Mouse (Mus musculus): Measurements from ENCODE around the gene Amn. TPM values are rescaled to one million over a fixed set of nuclear protein-coding genes. Genes with fewer than 3 reads are reported as not detected.

The Amn gene
- polyA plus RNA-seq, 1 experiment from 2014 or later = 1.5 TPM

DNA sequence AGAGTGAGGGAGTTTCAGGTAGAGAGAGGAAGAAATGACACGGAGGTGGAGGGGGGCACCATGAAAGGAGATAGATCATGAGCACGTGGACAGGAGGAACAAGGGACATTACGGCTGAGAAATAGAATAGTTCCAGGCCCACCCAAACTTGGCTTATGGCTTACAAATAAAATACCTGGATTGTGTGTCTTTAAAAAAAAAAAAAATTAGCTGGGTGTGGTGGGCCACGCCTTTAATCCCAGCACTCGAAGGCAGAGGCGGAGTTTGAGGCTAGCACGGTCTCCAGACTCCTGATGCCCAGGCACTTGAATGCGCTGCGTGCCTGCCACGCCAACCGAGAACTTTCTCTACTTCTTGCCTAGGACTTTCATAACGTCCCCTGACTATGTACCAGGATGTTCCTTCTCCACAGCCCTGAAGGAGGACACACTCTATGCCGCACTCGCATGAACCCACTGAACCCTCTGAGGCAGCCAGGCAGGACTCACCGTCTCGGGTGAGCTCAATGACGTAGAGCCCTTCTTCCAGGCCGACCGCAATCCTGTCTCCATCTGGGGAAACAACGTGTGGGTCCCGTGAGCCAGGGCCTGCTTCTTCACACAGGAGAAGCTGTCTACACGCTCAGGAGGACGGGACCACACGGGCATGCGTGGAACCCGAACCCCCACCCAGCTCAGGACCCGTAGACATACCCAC is 30.6 kb downstream of the Amn start:
- H3K36me3 ChIP-seq = peaks cover 96% of the 10 kb centered on the region
- H3K4me1 ChIP-seq = no peaks in the 10 kb centered on the region

DNA sequence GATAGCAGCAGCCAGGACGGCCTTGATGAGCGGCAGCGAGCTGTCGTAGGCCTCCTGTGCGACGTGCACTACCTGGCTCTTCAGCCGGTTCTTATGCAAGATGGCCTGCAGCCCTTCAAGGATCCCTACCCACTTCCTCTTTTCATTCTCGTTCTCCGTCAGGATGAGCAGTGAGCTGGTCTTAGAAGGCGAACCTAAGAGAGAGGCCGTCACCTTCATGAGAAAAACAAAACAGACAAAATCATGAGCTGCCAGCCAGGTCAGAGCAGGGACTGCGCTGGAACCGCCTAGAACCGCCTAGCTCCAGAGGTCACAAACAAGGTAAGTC is 31.1 kb downstream of the Amn start:
- Histone ChIP-seq H3K9me3 (no peaks in the 10 kb centered on the region), H3K4me2 (no peak overlapping the region), H3K27ac (no peak overlapping the region), H3K9ac (no peak overlapping the region), H3K4me1 (no peaks in the 10 kb centered on the region), H3K4me3 (no peak overlapping the region), H3K27me3 (no peaks in the 10 kb centered on the region), H3K36me3 (peaks cover 96% of the 10 kb centered on the region)
- 95% methylated on average over 14 of the region's 14 CpGs for WGBS
- ATAC-seq (ENCODE audit: insufficient number of reproducible peaks, insufficient read depth, low FRiP score, low TSS enrichment, low read depth) = no peak

More for the DNA sequence above, 30.6 kb downstream of the Amn start:
- no peak overlapping the region for H3K9ac ChIP-seq
- no peaks in the 10 kb centered on the region for H3K27me3 ChIP-seq
- H3K9me3 ChIP-seq = no peaks in the 10 kb centered on the region
- H3K4me2 ChIP-seq = no peak overlapping the region
- WGBS = 93% methylated on average over 27 of the region's 27 CpGs
- H3K4me3 ChIP-seq = no peak overlapping the region
- no peak for ATAC-seq (ENCODE audit: insufficient number of reproducible peaks, insufficient read depth, low FRiP score, low TSS enrichment, low read depth)
- no peak overlapping the region for H3K27ac ChIP-seq

DNA sequence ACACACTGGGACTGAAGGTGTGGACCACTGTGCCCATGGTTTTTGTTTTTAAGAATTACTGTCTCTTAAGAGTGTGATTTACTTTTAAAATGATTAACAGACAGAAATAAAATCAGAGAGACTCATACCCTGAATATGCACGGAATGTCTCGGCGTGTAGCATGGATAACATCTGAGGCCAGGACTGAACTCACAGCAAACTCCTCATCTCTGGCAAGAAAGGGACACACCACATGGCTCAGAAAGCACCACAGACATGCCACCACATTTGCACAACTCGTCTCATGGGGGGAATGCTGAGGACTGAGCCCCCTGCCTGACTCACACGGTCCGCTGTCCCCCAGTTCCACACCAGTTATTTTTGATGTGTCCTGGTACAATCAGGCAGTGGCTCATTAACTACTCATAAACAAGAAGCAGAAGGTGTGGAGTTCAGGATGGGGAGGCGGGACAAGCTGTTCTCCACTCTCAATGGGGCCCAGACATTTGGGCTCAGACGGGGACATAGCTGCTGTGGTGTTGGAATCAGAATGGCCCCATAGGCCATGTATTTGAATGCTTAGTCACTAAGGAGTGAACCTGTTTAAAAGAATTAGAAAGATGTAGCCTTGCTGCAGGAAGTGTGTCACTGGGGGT is 32.9 kb downstream of the Amn start:
- Histone ChIP-seq H3K36me3 (peaks cover 95% of the 10 kb centered on the region), H3K27ac (no peak overlapping the region), H3K4me1 (no peaks in the 10 kb centered on the region), H3K9me3 (no peaks in the 10 kb centered on the region), H3K27me3 (no peaks in the 10 kb centered on the region), H3K9ac (no peak overlapping the region), H3K4me2 (no peak overlapping the region), H3K4me3 (no peak overlapping the region)
- 93% methylated on average over 8 of the region's 8 CpGs for WGBS
- no peak for ATAC-seq (ENCODE audit: insufficient number of reproducible peaks, insufficient read depth, low FRiP score, low TSS enrichment, low read depth)

DNA sequence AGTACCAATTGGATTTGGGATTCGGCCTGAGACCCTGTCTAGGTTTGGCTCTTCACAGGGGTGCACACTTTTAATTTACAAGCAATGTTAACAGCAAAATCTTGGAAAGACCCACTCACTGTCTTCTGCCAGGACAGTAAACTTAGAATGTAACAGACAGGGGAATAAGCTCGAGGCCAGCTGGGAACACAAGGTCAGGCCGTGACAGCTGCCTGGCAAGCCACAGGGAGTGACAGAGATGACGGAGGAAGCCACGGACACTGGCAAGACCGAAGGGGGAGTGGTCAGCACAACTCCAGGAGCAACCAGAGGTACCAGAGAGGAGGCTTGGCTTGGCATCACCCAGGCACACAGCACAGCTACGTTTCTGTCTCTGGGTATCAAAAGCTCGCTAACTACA is 35.9 kb downstream of the Amn start:
- no peaks in the 10 kb centered on the region for H3K27me3 ChIP-seq
- no peak overlapping the region for H3K9ac ChIP-seq
- ATAC-seq (ENCODE audit: insufficient number of reproducible peaks, insufficient read depth, low FRiP score, low TSS enrichment, low read depth) = no peak
- 90% methylated on average over 8 of the region's 8 CpGs for WGBS
- H3K4me2 ChIP-seq = no peak overlapping the region
- H3K27ac ChIP-seq = no peak overlapping the region
- H3K4me3 ChIP-seq = no peak overlapping the region
- peaks cover 98% of the 10 kb centered on the region for H3K36me3 ChIP-seq
- no peaks in the 10 kb centered on the region for H3K4me1 ChIP-seq
- no peaks in the 10 kb centered on the region for H3K9me3 ChIP-seq

DNA sequence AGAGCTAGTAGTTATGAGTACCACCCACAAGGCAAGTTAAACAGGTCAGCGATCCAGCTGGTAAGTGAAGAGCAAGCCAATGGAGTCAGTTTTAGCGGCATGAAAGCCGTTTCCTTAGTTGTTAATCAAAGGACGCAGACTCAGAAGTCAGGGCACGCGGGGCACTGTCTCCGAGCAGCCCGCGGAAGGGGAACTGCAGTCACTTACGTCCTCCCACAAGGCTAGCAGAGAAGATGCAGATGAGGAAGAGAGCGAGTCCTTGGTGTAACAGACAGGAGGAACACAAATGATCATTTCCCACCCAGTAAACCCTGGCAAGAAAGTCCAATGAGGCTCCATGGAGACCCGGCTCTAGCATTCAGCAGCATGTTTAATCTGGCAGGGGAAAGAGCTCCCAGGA is 38.4 kb downstream of the Amn start:
- Histone ChIP-seq H3K36me3 (peaks cover 97% of the 10 kb centered on the region), H3K27ac (no peak overlapping the region), H3K4me3 (no peak overlapping the region), H3K27me3 (no peaks in the 10 kb centered on the region), H3K9ac (no peak overlapping the region), H3K4me1 (no peaks in the 10 kb centered on the region), H3K4me2 (no peak overlapping the region), H3K9me3 (no peaks in the 10 kb centered on the region)
- no peak for ATAC-seq (ENCODE audit: insufficient number of reproducible peaks, insufficient read depth, low FRiP score, low TSS enrichment, low read depth)
- WGBS = 88% methylated on average over 12 of the region's 12 CpGs

DNA sequence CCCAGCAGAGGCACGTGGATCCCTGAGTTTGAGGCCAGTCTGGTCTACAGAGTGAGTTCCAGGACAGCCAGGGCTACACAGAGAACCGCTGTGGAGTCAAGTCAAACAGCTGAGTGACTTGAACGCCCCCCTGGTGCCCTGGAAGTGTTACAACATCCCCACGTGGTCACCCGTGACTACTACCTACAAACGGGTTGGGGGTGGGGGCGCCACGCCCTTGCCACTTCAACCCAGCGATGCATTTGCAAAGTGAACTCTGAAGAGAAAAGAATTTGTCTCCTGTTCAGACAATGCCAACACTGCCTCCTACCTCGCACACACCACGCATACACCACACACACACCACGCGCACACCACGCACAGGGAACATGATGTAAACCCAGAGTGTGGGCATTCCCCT is 39.0 kb downstream of the Amn start:
- Histone ChIP-seq H3K4me3 (no peak overlapping the region), H3K9me3 (no peaks in the 10 kb centered on the region), H3K4me1 (no peaks in the 10 kb centered on the region), H3K9ac (no peak overlapping the region), H3K27me3 (no peaks in the 10 kb centered on the region), H3K27ac (no peak overlapping the region), H3K4me2 (no peak overlapping the region), H3K36me3 (peaks cover 97% of the 10 kb centered on the region)
- no peak for ATAC-seq (ENCODE audit: insufficient number of reproducible peaks, insufficient read depth, low FRiP score, low TSS enrichment, low read depth)
- 88% methylated on average over 14 of the region's 14 CpGs for WGBS

DNA sequence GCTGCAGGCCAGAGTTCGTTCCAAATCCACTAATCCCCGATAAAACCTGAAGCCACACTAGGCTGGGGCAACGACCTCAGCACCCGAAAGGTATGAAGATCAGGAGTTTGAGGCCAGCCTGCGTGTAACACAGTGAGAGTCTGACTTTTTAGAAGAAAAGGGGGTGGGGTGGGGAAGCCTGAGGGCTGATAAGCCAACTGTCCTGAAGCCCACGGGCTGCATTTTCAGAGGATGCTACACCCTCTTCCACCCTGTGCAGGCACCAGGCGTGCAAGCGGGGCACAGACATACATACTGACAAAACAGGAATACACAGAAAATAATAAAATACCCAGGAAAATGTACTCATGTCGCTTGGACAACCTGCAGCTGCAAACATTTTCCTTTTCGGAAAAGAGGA is 40.9 kb downstream of the Amn start:
- H3K4me3 ChIP-seq = no peak overlapping the region
- no peak overlapping the region for H3K9ac ChIP-seq
- H3K4me2 ChIP-seq = no peak overlapping the region
- H3K27me3 ChIP-seq = no peaks in the 10 kb centered on the region
- ATAC-seq (ENCODE audit: insufficient number of reproducible peaks, insufficient read depth, low FRiP score, low TSS enrichment, low read depth) = no peak
- H3K4me1 ChIP-seq = no peaks in the 10 kb centered on the region
- H3K9me3 ChIP-seq = no peaks in the 10 kb centered on the region
- 90% methylated on average over 10 of the region's 10 CpGs for WGBS
- no peak overlapping the region for H3K27ac ChIP-seq
- peaks cover 97% of the 10 kb centered on the region for H3K36me3 ChIP-seq

DNA sequence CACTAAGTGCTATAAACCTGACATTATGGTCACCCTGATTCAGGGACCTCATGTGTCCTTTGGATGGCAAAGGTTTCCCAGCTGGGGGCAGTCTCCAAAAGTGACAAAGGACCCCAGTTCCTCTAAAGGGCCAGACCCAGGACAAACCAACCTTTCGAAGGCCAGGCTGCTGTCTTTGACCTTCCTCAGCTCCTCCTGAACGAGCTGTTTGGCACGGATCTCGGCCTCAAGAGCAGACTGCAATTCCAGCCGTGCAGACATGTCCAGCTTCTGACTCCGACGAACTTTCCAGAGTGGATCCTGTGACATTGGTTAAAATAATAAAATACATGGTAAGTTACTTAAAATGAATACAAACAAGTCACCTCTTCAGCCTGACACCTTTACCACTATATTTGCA is 43.4 kb downstream of the Amn start:
- Histone ChIP-seq H3K27me3 (no peaks in the 10 kb centered on the region), H3K36me3 (peaks cover 99% of the 10 kb centered on the region), H3K4me1 (no peaks in the 10 kb centered on the region), H3K9ac (no peak overlapping the region), H3K27ac (no peak overlapping the region), H3K4me2 (no peak overlapping the region), H3K4me3 (no peak overlapping the region), H3K9me3 (no peaks in the 10 kb centered on the region)
- WGBS = 92% methylated on average over 7 of the region's 7 CpGs
- ATAC-seq (ENCODE audit: insufficient number of reproducible peaks, insufficient read depth, low FRiP score, low TSS enrichment, low read depth) = no peak

DNA sequence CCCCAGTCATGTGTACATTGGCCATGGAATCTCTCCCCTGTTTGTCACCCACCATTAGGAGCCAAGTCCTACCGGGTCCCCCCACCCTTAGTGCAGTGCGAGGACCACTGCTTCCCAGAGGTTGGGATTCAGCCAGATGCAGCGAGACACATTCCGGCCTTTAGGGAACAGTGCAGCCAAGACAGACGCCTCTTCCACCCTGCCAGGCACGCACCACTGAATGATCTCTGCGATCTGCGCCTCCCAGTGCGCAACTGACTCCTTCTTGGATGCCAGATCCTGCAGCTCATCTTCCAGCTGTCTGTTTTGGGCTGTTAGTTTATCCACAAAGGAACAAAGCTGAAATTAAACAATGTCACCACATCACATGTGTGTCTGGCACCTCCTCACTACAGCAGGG is 46.8 kb downstream of the Amn start:
- H3K4me1 ChIP-seq = no peaks in the 10 kb centered on the region
- WGBS = 97% methylated on average over 9 of the region's 9 CpGs
- H3K27ac ChIP-seq = no peak overlapping the region
- H3K4me3 ChIP-seq = no peak overlapping the region
- H3K27me3 ChIP-seq = no peaks in the 10 kb centered on the region
- peaks cover 99% of the 10 kb centered on the region for H3K36me3 ChIP-seq
- no peak overlapping the region for H3K4me2 ChIP-seq
- no peaks in the 10 kb centered on the region for H3K9me3 ChIP-seq
- H3K9ac ChIP-seq = no peak overlapping the region
- no peak for ATAC-seq (ENCODE audit: insufficient number of reproducible peaks, insufficient read depth, low FRiP score, low TSS enrichment, low read depth)

DNA sequence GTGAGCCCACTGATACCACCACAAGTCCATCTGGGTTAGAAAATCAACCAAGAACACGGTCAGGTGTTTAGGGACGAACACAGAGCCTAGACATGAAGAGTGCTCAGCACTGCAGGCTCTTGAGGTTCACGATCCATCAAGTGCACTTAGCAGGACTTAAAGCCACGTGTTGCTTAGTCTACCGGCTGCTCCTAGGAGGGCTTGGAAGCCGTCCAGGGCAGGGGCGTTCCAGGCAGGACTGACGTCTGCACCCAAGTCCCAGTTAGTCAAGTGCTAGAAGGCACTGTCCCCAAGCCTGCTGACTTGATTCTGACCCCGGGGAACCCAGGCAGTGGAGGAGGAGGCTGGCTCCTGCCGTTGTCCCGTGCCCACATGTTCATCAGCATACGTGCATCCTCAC is 49.7 kb downstream of the Amn start:
- no peaks in the 10 kb centered on the region for H3K4me1 ChIP-seq
- H3K27ac ChIP-seq = no peak overlapping the region
- no peak overlapping the region for H3K9ac ChIP-seq
- H3K9me3 ChIP-seq = no peaks in the 10 kb centered on the region
- peaks cover 100% of the 10 kb centered on the region for H3K36me3 ChIP-seq
- no peak for ATAC-seq (ENCODE audit: insufficient number of reproducible peaks, insufficient read depth, low FRiP score, low TSS enrichment, low read depth)
- H3K27me3 ChIP-seq = no peaks in the 10 kb centered on the region
- H3K4me2 ChIP-seq = no peak overlapping the region
- WGBS = 87% methylated on average over 12 of the region's 12 CpGs
- H3K4me3 ChIP-seq = no peak overlapping the region

DNA sequence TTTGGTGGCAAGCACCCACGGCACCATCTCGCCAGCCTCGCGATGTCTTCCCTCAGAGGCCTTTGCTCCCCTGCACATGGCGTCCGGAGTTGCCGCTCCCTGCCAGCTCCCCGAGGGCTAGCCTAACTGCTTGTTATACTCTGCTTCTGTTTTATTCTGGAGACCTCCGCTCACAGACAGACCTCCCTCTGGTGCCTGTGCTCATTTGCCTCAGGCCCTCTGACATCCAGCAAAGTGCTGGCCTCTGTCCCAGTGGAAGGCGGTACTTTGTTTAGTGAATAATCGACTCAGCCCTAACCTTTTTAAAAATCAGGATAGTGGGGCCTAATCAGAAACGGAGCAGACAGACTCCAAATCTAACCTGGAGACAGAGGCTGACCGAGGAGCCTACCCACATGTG is 50.9 kb downstream of the Amn start:
- no peak for ATAC-seq (ENCODE audit: insufficient number of reproducible peaks, insufficient read depth, low FRiP score, low TSS enrichment, low read depth)
- Histone ChIP-seq H3K27me3 (no peaks in the 10 kb centered on the region), H3K4me2 (no peak overlapping the region), H3K4me1 (no peaks in the 10 kb centered on the region), H3K36me3 (peaks cover 98% of the 10 kb centered on the region), H3K9me3 (no peaks in the 10 kb centered on the region), H3K4me3 (no peak overlapping the region), H3K27ac (no peak overlapping the region), H3K9ac (no peak overlapping the region)
- 91% methylated on average over 13 of the region's 13 CpGs for WGBS

DNA sequence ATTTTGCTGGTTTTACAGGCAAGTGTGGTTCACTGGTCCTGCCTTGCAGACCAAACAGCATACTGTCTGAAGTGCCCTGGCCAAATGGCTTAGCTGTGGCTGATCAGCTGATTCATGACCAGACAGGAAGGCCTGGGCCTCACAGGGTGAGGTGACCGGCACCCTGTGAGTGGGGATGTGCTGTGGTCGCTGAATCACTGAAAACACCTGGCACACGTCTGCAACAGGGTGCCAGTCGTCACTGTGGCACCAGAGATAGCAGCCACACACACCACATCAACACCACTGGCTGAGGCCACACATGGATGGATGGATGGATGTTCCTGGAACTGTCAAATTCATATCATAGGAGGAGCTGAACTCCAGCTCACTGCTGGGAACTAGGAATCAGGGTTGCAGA is 52.5 kb downstream of the Amn start:
- Histone ChIP-seq H3K4me3 (no peak overlapping the region), H3K36me3 (peaks cover 98% of the 10 kb centered on the region), H3K27me3 (no peaks in the 10 kb centered on the region), H3K9ac (no peak overlapping the region), H3K4me1 (no peaks in the 10 kb centered on the region), H3K27ac (no peak overlapping the region), H3K9me3 (no peaks in the 10 kb centered on the region), H3K4me2 (no peak overlapping the region)
- ATAC-seq (ENCODE audit: insufficient number of reproducible peaks, insufficient read depth, low FRiP score, low TSS enrichment, low read depth) = no peak
- 85% methylated on average over 4 of the region's 4 CpGs for WGBS
